In genomic region chr16:31592973-31593683, GRCm38 (mm10) we compare ENCODE assay signal across 8 mouse cellular contexts.
DNase-seq lines count a peak whose midpoint lies in the region; ATAC-seq and TF ChIP-seq lines count a peak whose summit lies in the region.

No protein-coding gene starts in this region.

- no peaks in the 10 kb centered on the region for H3K9me3 ChIP-seq in forebrain, embryonic 12.5 days
- no peaks in the 10 kb centered on the region for H3K9me3 ChIP-seq in hindbrain, embryonic 14.5 days (ENCODE audit: control insufficient read depth, low read length)
- no peaks in the 10 kb centered on the region for H3K9me3 ChIP-seq in liver, embryonic 13.5 days (replicated peaks)

- H3K9ac ChIP-seq in forebrain, embryonic 12.5 days: no peak overlapping the region
- H3K9ac ChIP-seq in hindbrain, embryonic 14.5 days: no peak overlapping the region
- H3K9ac ChIP-seq in liver, embryonic 13.5 days: peak overlapping the region; percentile 33; the same call in 1 of the 2 replicates

- POLR2A ChIA-PET in Patski (lab: Charles Lee): interaction anchor here (1.1 kb wide), 1 partner anchor 18 kb away, joined by 3 read pairs; no protein-coding TSS in a partner anchor

- no peak for TF ChIP-seq CTCF in Patski (IDR thresholded peaks at IDR 0.05)
- TF ChIP-seq CTCF in small intestine, adult 2 months (IDR thresholded peaks at IDR 0.05; ENCODE audit: extremely low read depth, insufficient read length, insufficient replicate concordance, low read depth, low read length): no peak

- CTCF ChIA-PET in Patski (lab: Charles Lee): interaction anchor here (1.0 to 1.5 kb wide), 2 partner anchors 73 to 101 kb away, joined by 3 read pairs; no protein-coding TSS in a partner anchor

- 22% methylated on average over 9 of the region's 9 CpGs for WGBS in forebrain, embryonic 12.5 days
- 29% methylated on average over 9 of the region's 9 CpGs for WGBS in hindbrain, embryonic 14.5 days
- WGBS in liver, embryonic 13.5 days (ENCODE audit: insufficient replicate concordance): 62% methylated on average over 9 of the region's 9 CpGs
- 27% methylated on average over 9 of the region's 9 CpGs for WGBS in small intestine, adult 2 months

- no peaks in the 10 kb centered on the region for H3K36me3 ChIP-seq in forebrain, embryonic 12.5 days (replicated peaks)
- H3K36me3 ChIP-seq in hindbrain, embryonic 14.5 days (replicated peaks; ENCODE audit: control insufficient read depth, insufficient read depth): no peaks in the 10 kb centered on the region
- no peaks in the 10 kb centered on the region for H3K36me3 ChIP-seq in liver, embryonic 13.5 days
- no peaks in the 10 kb centered on the region for H3K36me3 ChIP-seq in small intestine, adult 2 months (ENCODE audit: control insufficient read depth, insufficient read depth, low read length)

- in situ Hi-C loops in Patski (cut with MboI; ENCODE audit: low pct_unique_long_range_greater_than_20kb): loop anchor here (5.0 kb wide), 1 partner anchor 136 kb away; no protein-coding TSS in a partner anchor

- peaks cover 34% of the 10 kb centered on the region for H3K4me1 ChIP-seq in forebrain, embryonic 12.5 days
- H3K4me1 ChIP-seq in hindbrain, embryonic 14.5 days (replicated peaks; ENCODE audit: control insufficient read depth, insufficient read depth, low read length): peaks cover 28% of the 10 kb centered on the region
- peaks cover 44% of the 10 kb centered on the region for H3K4me1 ChIP-seq in liver, embryonic 13.5 days (replicated peaks)
- peaks cover 6% of the 10 kb centered on the region; the same call in 1 of the 2 replicates for H3K4me1 ChIP-seq in small intestine, adult 2 months (ENCODE audit: control insufficient read depth, insufficient read depth, insufficient read length, low read length)

- H3K4me2 ChIP-seq in forebrain, embryonic 12.5 days: peak overlapping the region; percentile 17
- H3K4me2 ChIP-seq in hindbrain, embryonic 14.5 days (replicated peaks): peak overlapping the region; percentile 28; the same call in 1 of the 2 replicates
- H3K4me2 ChIP-seq in liver, embryonic 13.5 days: no peak overlapping the region

- peak; percentile 64 for ATAC-seq in Patski
- peak; percentile 12; the same call in 1 of the 2 replicates for ATAC-seq in forebrain, embryonic 12.5 days (ENCODE audit: low FRiP score)
- ATAC-seq in hindbrain, embryonic 14.5 days (ENCODE audit: low FRiP score): peak; percentile 35; the same call in 1 of the 2 replicates
- ATAC-seq in liver, embryonic 13.5 days (ENCODE audit: low read depth): no peak

- no peak for TF ChIP-seq POLR2A in small intestine, adult 2 months (IDR thresholded peaks at IDR 0.05; ENCODE audit: low read depth, low read length)

- no peaks in the 10 kb centered on the region for H3K27me3 ChIP-seq in Patski
- no peaks in the 10 kb centered on the region for H3K27me3 ChIP-seq in forebrain, embryonic 12.5 days
- H3K27me3 ChIP-seq in hindbrain, embryonic 14.5 days (ENCODE audit: control insufficient read depth, insufficient read depth, low read length): no peaks in the 10 kb centered on the region
- no peaks in the 10 kb centered on the region for H3K27me3 ChIP-seq in liver, embryonic 13.5 days
- no peaks in the 10 kb centered on the region for H3K27me3 ChIP-seq in small intestine, adult 2 months (ENCODE audit: control insufficient read depth, insufficient read depth, low read length)

- peak overlapping the region; percentile 90 for H3K27ac ChIP-seq in forebrain, embryonic 12.5 days
- H3K27ac ChIP-seq in hindbrain, embryonic 14.5 days: peak overlapping the region; percentile 85
- H3K27ac ChIP-seq in liver, embryonic 13.5 days: peak overlapping the region; percentile 57
- H3K27ac ChIP-seq in small intestine, adult 2 months (ENCODE audit: insufficient read depth, low read depth, low read length): peak overlapping the region; percentile 51

- DNase-seq in frontal cortex, postnatal 36 days (ENCODE audit: low spot score in 2 of 2): peak; percentile 59
- no peak for DNase-seq in frontal cortex, postnatal 14 days (ENCODE audit: low spot score in 2 of 2)
- DNase-seq in Patski (ENCODE audit: low read depth, low spot score): peak; percentile 92
- no peak for DNase-seq in hindbrain, embryonic 14.5 days (ENCODE audit: low spot score)
- DNase-seq in liver, embryonic 13.5 days: no peak
- DNase-seq in spleen, postnatal 36 days (ENCODE audit: low spot score in 2 of 2): no peak

- no peak overlapping the region for H3K4me3 ChIP-seq in forebrain, embryonic 12.5 days (replicated peaks)
- H3K4me3 ChIP-seq in hindbrain, embryonic 14.5 days (replicated peaks; ENCODE audit: low read length): no peak overlapping the region
- no peak overlapping the region for H3K4me3 ChIP-seq in liver, embryonic 13.5 days (replicated peaks)
- H3K4me3 ChIP-seq in small intestine, adult 2 months (ENCODE audit: low read depth, low read length): no peak overlapping the region

Comparison
In these comparisons a context has a peak if more than half of its experiments do, and no peak if none do; other contexts are left out.
1. DNase-seq: peak in frontal cortex, postnatal 36 days (2 of 2) and Patski (single experiment); none in frontal cortex, postnatal 14 days (0 of 2), hindbrain, embryonic 14.5 days (single experiment), liver, embryonic 13.5 days (single experiment) and spleen, postnatal 36 days (0 of 2).
2. Peak in every context shown above with its lines, with median percentiles within 50 percentile points of each other: H3K27ac ChIP-seq.